Mouse (Mus musculus): Measurements from ENCODE around the gene Slc39a13.
"Not testable (repeated sequence)": the region's sequence is repeated elsewhere in the genome, so short reads cannot be mapped to it uniquely, and the experiment has no call there.

Slc39a13 gene

DNA sequence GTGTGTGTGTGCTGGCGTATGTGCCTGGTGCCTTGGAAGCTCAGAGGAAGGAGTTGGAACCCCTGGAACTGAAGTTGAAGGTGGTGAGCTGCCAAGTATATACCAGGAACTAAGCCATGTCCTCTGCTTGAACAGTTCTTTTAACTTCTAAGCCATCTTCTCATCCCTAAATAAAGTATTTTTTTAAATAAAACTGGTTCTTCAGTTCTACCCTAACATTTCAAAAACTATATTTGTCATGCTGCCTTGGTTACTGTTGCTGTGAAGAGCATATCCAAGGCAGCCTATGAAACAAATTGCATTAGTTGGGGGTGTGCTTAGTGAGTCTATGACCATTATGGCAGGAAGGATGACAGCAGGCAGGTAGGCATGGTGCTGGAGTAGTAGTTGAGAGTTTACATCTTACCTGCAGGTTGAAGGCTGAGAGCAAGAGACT, 45.1 kb downstream of the Slc39a13 start:
- DNase-seq (ENCODE audit: extremely low spot score) = no peak

DNA sequence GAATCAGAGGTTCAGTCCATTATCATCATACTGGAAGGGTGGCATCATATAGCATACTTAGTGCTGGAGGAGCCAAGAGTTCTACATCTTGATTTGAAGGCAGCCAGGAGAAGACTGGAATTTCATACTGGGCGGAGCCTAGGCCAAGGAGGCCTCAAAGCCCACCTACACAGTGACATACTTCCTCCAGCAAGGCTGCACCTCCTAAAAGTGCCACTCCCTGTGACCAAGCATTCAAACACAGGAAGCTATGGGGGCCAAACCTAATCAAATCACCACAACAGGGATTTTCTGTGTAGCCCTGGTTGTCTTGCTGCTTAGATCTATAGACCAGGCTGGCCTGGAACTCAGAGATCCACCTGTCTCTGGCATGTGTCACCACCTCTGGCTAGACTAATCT, 46.3 kb downstream of the Slc39a13 start:
- no peak for DNase-seq (ENCODE audit: extremely low spot score)

DNA sequence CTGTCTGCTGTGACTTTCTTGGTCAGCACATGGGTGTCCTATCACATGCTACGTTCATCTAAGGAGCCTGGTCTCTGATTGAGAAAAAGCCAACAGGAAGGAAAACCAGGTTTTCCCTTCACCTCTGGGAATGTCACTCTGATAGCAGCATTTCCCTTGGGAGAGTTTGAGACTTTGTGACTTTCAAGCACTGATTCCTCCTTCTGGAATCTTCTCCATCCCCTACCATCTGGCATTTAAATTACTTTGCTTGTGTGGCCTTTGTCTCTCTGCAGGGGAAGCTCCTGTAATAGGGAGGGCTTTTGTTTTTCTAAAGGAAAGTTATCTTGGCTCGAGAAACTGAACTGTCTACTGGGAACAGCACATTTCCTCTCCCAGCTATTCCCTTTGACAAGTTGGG, 47.1 kb downstream of the Slc39a13 start:
- DNase-seq (ENCODE audit: extremely low spot score) = no peak

DNA sequence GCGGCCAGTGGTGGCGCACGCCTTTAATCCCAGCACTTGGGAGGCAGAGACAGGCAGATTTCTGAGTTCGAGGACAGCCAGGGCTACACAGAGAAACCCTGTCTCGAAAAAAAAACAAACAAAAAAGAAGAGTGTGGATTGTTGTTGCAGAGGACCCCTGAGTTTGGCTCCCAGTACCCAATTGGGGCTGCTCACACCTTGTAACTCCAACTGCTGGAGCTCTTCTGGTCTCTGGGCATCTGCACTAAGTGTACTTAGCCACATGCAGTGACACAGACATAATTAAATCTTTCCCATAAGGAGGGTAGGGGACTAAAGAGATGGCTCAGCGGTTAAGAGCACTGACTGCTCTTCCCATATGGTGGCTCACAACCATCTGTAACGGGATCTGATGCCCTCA, 48.0 kb downstream of the Slc39a13 start:
- not testable (repeated sequence) for DNase-seq (ENCODE audit: extremely low spot score)

GRCm38 (mm10) chr2:91019911-91020310, 50.3 kb downstream of the Slc39a13 start:
- DNase-seq (ENCODE audit: extremely low spot score) = no peak

DNA sequence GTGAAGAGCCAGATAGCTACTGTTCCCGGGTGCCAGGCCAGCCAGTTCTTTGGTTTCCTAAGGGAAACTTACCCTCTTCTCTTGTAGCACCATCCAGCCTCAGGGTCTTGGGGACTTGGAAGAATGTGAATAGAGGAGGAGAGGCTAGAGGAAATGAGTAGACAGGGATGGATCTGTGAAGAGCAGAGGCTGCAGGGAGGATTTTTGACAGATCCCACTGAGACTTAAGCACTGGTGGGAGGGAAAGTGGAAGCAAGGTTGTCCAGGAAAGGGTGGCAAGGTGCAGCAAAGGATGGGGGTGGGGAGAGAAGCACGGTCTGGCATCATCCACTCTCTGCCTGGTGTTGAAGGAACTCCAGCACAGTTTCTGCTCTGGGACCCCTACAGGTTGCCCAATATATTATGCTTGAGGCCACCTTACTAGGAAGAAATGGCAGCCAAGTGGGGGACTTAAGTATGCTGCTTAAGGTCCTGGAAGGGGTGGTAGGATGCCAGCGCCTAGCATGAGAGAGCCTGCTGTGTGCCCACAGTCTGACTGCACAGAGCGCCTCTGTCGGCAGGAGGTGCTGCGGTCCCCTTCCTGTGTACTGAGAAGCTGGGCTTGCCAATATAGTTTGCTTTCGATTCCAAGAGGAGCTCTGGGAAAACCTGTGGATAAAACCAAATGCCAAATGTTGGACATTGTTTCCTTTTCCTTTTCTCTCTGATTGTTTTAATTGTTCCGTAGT, 52.0 kb downstream of the Slc39a13 start:
- no peak for DNase-seq (ENCODE audit: extremely low spot score)

- no peak for DNase-seq (ENCODE audit: extremely low spot score)
These were observed 54.8 kb downstream of the Slc39a13 start for GRCm38 (mm10) chr2:91015386-91015785.

DNA sequence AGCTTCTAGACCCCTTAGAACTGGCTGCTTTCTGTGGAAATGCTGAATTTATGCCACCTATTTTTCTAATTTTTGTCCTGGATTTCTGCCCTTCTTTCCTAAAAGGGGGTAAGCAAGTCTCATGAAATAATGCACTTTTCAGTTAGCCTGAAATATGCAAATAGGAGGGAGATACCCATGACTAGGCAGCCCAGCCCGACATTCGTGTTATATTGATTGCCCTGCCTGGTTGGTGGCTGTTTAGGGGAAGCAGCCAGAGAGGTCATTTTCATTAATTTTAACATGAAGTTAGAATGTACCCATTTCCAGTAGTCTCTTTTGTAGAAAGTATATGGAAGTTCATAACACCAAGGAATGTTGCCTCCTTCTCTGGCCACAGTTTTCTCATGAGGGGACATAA, 56.3 kb downstream of the Slc39a13 start:
- no peak for DNase-seq (ENCODE audit: extremely low spot score)

Measured in embryo, embryonic 9.5 days (tissue).